ENCODE assay signal across 9 mouse cellular contexts in the genomic region with DNA sequence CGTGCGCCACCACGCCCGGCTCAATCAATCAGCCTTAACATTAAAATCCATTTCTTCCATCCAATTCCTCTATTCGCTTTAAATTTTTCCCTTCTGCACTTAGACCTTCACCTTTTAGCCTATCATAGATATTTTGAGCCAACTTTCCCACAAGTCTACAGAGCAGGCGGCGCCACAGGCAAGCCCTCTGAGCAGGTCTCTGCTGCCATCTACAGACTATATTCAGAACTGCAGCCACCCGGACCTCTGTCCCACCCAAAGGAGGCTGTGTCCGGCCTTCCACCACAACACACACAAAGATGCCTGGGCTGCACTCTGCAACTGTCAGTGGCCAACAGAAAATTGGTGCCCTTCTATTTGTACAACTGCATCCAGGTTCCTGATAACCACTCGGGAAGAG. TPM values are rescaled to one million over a fixed set of nuclear protein-coding genes. Genes with fewer than 3 reads are reported as not detected.
A peak's percentile ranks its signal among the peaks of the same experiment; 100 is the strongest.
DNase-seq lines count a peak whose midpoint lies in the region; ATAC-seq lines count a peak whose summit lies in the region.
"Had no signal": no experiment of that assay in that cellular context is flagged by ENCODE, and none has a peak within 500 bp of the region (broad histone marks: within the 10 kb centered on the region; RNA-seq: fewer than 3 reads in every experiment).

No protein-coding gene starts in this region.

- H3K4me1 ChIP-seq in heart, embryonic 12.5 days (replicated peaks): peaks cover 20% of the 10 kb centered on the region
- peaks cover 12% of the 10 kb centered on the region for H3K4me1 ChIP-seq in forebrain, embryonic 15.5 days
- H3K4me1 ChIP-seq in hindbrain, embryonic 16.5 days (ENCODE audit: control insufficient read depth, insufficient read depth, low read depth, low read length): peaks cover 10% of the 10 kb centered on the region; the same call in 1 of the 2 replicates
- peaks cover 9% of the 10 kb centered on the region for H3K4me1 ChIP-seq in midbrain, embryonic 14.5 days (ENCODE audit: control insufficient read depth, insufficient read depth, low read length)

- no peak overlapping the region for H3K9ac ChIP-seq in heart, embryonic 12.5 days
- H3K9ac ChIP-seq in forebrain, embryonic 15.5 days (replicated peaks): no peak overlapping the region
- no peak overlapping the region for H3K9ac ChIP-seq in hindbrain, embryonic 16.5 days (ENCODE audit: low read depth, low read length)
- no peak overlapping the region for H3K9ac ChIP-seq in midbrain, embryonic 14.5 days (replicated peaks; ENCODE audit: low read length)

- H3K9me3 ChIP-seq in heart, embryonic 12.5 days (replicated peaks): no peaks in the 10 kb centered on the region
- H3K9me3 ChIP-seq in forebrain, embryonic 15.5 days: no peaks in the 10 kb centered on the region
- H3K9me3 ChIP-seq in hindbrain, embryonic 16.5 days (ENCODE audit: control insufficient read depth, low read length): no peaks in the 10 kb centered on the region
- H3K9me3 ChIP-seq in midbrain, embryonic 14.5 days (ENCODE audit: control insufficient read depth, low read length): no peaks in the 10 kb centered on the region
- H3K9me3 ChIP-seq: liver, embryonic 13.5 days had no signal

- H3K27ac ChIP-seq in heart, embryonic 12.5 days (ENCODE audit: poor library complexity, severe bottlenecking): no peak overlapping the region
- no peak overlapping the region for H3K27ac ChIP-seq in forebrain, embryonic 15.5 days (replicated peaks)
- no peak overlapping the region for H3K27ac ChIP-seq in hindbrain, embryonic 16.5 days (ENCODE audit: low read depth, low read length)
- H3K27ac ChIP-seq in midbrain, embryonic 14.5 days (replicated peaks; ENCODE audit: low read depth, low read length): no peak overlapping the region
- H3K27ac ChIP-seq: liver, embryonic 13.5 days had no signal

- H3K36me3 ChIP-seq in heart, embryonic 12.5 days: no peaks in the 10 kb centered on the region
- no peaks in the 10 kb centered on the region for H3K36me3 ChIP-seq in forebrain, embryonic 15.5 days
- no peaks in the 10 kb centered on the region for H3K36me3 ChIP-seq in hindbrain, embryonic 16.5 days (ENCODE audit: control insufficient read depth, insufficient read depth, low read length)
- H3K36me3 ChIP-seq in midbrain, embryonic 14.5 days (ENCODE audit: control insufficient read depth, insufficient read depth, low read length): no peaks in the 10 kb centered on the region
- H3K36me3 ChIP-seq: liver, embryonic 13.5 days had no signal

- intact Hi-C loops in left cerebral cortex, postnatal 25 days (cut with DNase I): loop anchor here (1.0 kb wide), 1 partner anchor 388 kb away; no protein-coding TSS in a partner anchor

- H3K4me2 ChIP-seq in heart, embryonic 12.5 days: no peak overlapping the region
- H3K4me2 ChIP-seq in forebrain, embryonic 15.5 days (replicated peaks): no peak overlapping the region
- no peak overlapping the region for H3K4me2 ChIP-seq in hindbrain, embryonic 16.5 days (ENCODE audit: low read length)
- no peak overlapping the region for H3K4me2 ChIP-seq in midbrain, embryonic 14.5 days (ENCODE audit: low read length)

- WGBS in heart, embryonic 12.5 days: 26% methylated on average over 10 of the region's 10 CpGs
- 32% methylated on average over 10 of the region's 10 CpGs for WGBS in forebrain, embryonic 15.5 days
- WGBS in hindbrain, embryonic 16.5 days: 33% methylated on average over 10 of the region's 10 CpGs
- WGBS in midbrain, embryonic 14.5 days: 29% methylated on average over 10 of the region's 10 CpGs

- H3K27me3 ChIP-seq in heart, embryonic 12.5 days (replicated peaks): 0 out of 2 replicates have a peak, but pooled peaks cover 6% of the 10 kb centered on the region
- H3K27me3 ChIP-seq in forebrain, embryonic 15.5 days: no peaks in the 10 kb centered on the region
- 0 out of 2 replicates have a peak, but pooled peaks cover 3% of the 10 kb centered on the region for H3K27me3 ChIP-seq in hindbrain, embryonic 16.5 days (replicated peaks; ENCODE audit: control insufficient read depth, insufficient read depth, low read length)
- peaks cover 4% of the 10 kb centered on the region; the same call in 1 of the 2 replicates for H3K27me3 ChIP-seq in midbrain, embryonic 14.5 days (ENCODE audit: control insufficient read depth, insufficient read depth, low read length)

- DNase-seq in heart, adult 18-20 months: peak; percentile 87 to 93
- DNase-seq in cerebellum, adult 11 months: peak; percentile 82
- peak; percentile 78 for DNase-seq in left cerebral cortex, postnatal 25 days (ENCODE audit: low spot score in 2 of 2)
- peak; percentile 91 for DNase-seq in midbrain, embryonic 14.5 days
- peak; percentile 85 to 88 for DNase-seq in spleen, postnatal 10 days (ENCODE audit: low spot score in 2 of 2)
- DNase-seq: liver, embryonic 13.5 days had no signal

- no peak for ATAC-seq in heart, embryonic 12.5 days (ENCODE audit: insufficient number of reproducible peaks, low FRiP score)
- ATAC-seq in forebrain, embryonic 15.5 days (replicated peaks): peak; percentile 71; the same call in 1 of the 2 replicates
- peak; percentile 39; the same call in 1 of the 2 replicates for ATAC-seq in hindbrain, embryonic 16.5 days
- no peak for ATAC-seq in midbrain, embryonic 14.5 days (ENCODE audit: low FRiP score, low TSS enrichment)

- H3K4me3 ChIP-seq in heart, embryonic 12.5 days: no peak overlapping the region
- H3K4me3 ChIP-seq in forebrain, embryonic 15.5 days: no peak overlapping the region
- H3K4me3 ChIP-seq in hindbrain, embryonic 16.5 days (ENCODE audit: low read length): no peak overlapping the region
- no peak overlapping the region for H3K4me3 ChIP-seq in midbrain, embryonic 14.5 days (replicated peaks; ENCODE audit: low read depth, low read length)

RNA-seq across cellular contexts. Expression of a gene that starts 1.2 kb away (rescaled TPM):
- total RNA-seq in heart, adult 18-20 months (2021): 10 to 100 TPM; 29.4 to 30.3 TPM
- polyA plus RNA-seq in heart, embryonic 12.5 days (2016; fragmentation: Nextera tagmentation; extraction: Ambion mirVana): 7.1 and 7.3 TPM in 2 replicates
- polyA plus RNA-seq in forebrain, embryonic 15.5 days (2015; fragmentation: Nextera tagmentation; extraction: Ambion mirVana): 1.4 and 1.8 TPM in 2 replicates
- 3.2 TPM in 2 replicates for polyA plus RNA-seq in hindbrain, embryonic 16.5 days (2015; fragmentation: Nextera tagmentation; extraction: Ambion mirVana)
- total RNA-seq in left cerebral cortex, postnatal 25 days (2021): 1 to 10 TPM; 2.2 to 4.5 TPM
- polyA plus RNA-seq in midbrain, embryonic 14.5 days (2014; fragmentation: Nextera tagmentation; extraction: Ambion mirVana): 1.5 and 1.8 TPM in 2 replicates

RNA-seq across cellular contexts. Expression of a gene that starts 4.9 kb away (rescaled TPM):
- total RNA-seq in heart, adult 18-20 months (2021): 100 to 1,000 TPM; 120 to 131 TPM
- polyA plus RNA-seq in heart, embryonic 12.5 days (2016; fragmentation: Nextera tagmentation; extraction: Ambion mirVana): 15.6 and 16.4 TPM in 2 replicates
- 9.5 and 11.5 TPM in 2 replicates for polyA plus RNA-seq in forebrain, embryonic 15.5 days (2015; fragmentation: Nextera tagmentation; extraction: Ambion mirVana)
- polyA plus RNA-seq in hindbrain, embryonic 16.5 days (2015; fragmentation: Nextera tagmentation; extraction: Ambion mirVana): 10.9 and 13.7 TPM in 2 replicates
- total RNA-seq in left cerebral cortex, postnatal 25 days (2021): 1 to 10 TPM; 5.8 to 9.4 TPM
- 5.0 and 5.5 TPM in 2 replicates for polyA plus RNA-seq in midbrain, embryonic 14.5 days (2014; fragmentation: Nextera tagmentation; extraction: Ambion mirVana)

RNA-seq across cellular contexts. Expression of a gene that starts 47.3 kb away (rescaled TPM):
- 10 to 100 TPM; 20.4 to 22.7 TPM for total RNA-seq in heart, adult 18-20 months (2021)
- polyA plus RNA-seq in heart, embryonic 12.5 days (2016; fragmentation: Nextera tagmentation; extraction: Ambion mirVana): 11.4 and 13.4 TPM in 2 replicates
- polyA plus RNA-seq in forebrain, embryonic 15.5 days (2015; fragmentation: Nextera tagmentation; extraction: Ambion mirVana): 14.6 and 16.0 TPM in 2 replicates
- polyA plus RNA-seq in hindbrain, embryonic 16.5 days (2015; fragmentation: Nextera tagmentation; extraction: Ambion mirVana): 17.5 and 18.7 TPM in 2 replicates
- 10 to 100 TPM; 17.2 to 18.2 TPM for total RNA-seq in left cerebral cortex, postnatal 25 days (2021)
- polyA plus RNA-seq in midbrain, embryonic 14.5 days (2014; fragmentation: Nextera tagmentation; extraction: Ambion mirVana): 20.9 and 21.7 TPM in 2 replicates

RNA-seq across cellular contexts. Expression of a gene that starts 49.5 kb away (rescaled TPM):
- 1 to 10 TPM; 3.5 to 5.3 TPM for total RNA-seq in heart, adult 18-20 months (2021)
- polyA plus RNA-seq in heart, embryonic 12.5 days (2016; fragmentation: Nextera tagmentation; extraction: Ambion mirVana): 0.55 and 1.1 TPM in 2 replicates
- polyA plus RNA-seq in forebrain, embryonic 15.5 days (2015; fragmentation: Nextera tagmentation; extraction: Ambion mirVana): 4.1 and 4.5 TPM in 2 replicates
- 9.8 and 11.4 TPM in 2 replicates for polyA plus RNA-seq in hindbrain, embryonic 16.5 days (2015; fragmentation: Nextera tagmentation; extraction: Ambion mirVana)
- total RNA-seq in left cerebral cortex, postnatal 25 days (2021): 1 to 10 TPM; 3.7 to 4.0 TPM
- 4.1 and 6.3 TPM in 2 replicates for polyA plus RNA-seq in midbrain, embryonic 14.5 days (2014; fragmentation: Nextera tagmentation; extraction: Ambion mirVana)

RNA-seq across cellular contexts. Expression of a gene that starts 59.2 kb away (rescaled TPM):
- 10 to 100 TPM; 10.8 to 11.0 TPM for total RNA-seq in heart, adult 18-20 months (2021)
- polyA plus RNA-seq in heart, embryonic 12.5 days (2016; fragmentation: Nextera tagmentation; extraction: Ambion mirVana): 0.91 and 1.3 TPM in 2 replicates
- 19.7 and 23.4 TPM in 2 replicates for polyA plus RNA-seq in forebrain, embryonic 15.5 days (2015; fragmentation: Nextera tagmentation; extraction: Ambion mirVana)
- polyA plus RNA-seq in hindbrain, embryonic 16.5 days (2015; fragmentation: Nextera tagmentation; extraction: Ambion mirVana): 14.4 and 15.7 TPM in 2 replicates
- total RNA-seq in left cerebral cortex, postnatal 25 days (2021): 100 to 1,000 TPM; 188 to 213 TPM
- polyA plus RNA-seq in midbrain, embryonic 14.5 days (2014; fragmentation: Nextera tagmentation; extraction: Ambion mirVana): 20.8 and 25.7 TPM in 2 replicates

Comparison
In these comparisons a context has a peak if more than half of its experiments do, and no peak if none do; other contexts are left out.
1. ATAC-seq: peak in forebrain, embryonic 15.5 days (single experiment) and hindbrain, embryonic 16.5 days (single experiment); none in heart, embryonic 12.5 days (single experiment) and midbrain, embryonic 14.5 days (single experiment).
2. Peak in every context shown above with its lines, with median percentiles within 50 percentile points of each other: DNase-seq.